Mouse (Mus musculus) spleen, adult 2 months (tissue): ENCODE measurements around the gene Hist1h2an.

Source experiments
- CTCF ChIP-seq: fragments of 200-500 bp; IDR thresholded peaks from 2 replicates; pipeline ENCODE4 v1.5.1; 2011; ENCODE audit warnings: mild to moderate bottlenecking, inconsistent platforms; ENCODE audit not compliant: insufficient read depth, insufficient read length, insufficient replicate concordance; ENCODE audit errors: extremely low read depth
- POLR2A ChIP-seq: fragments of 200-500 bp; IDR thresholded peaks from 2 replicates; pipeline ENCODE4 v1.6.1; 2011; ENCODE audit warnings: low read depth, low read length, inconsistent platforms

GRCm38 (mm10) chr13:21795584-21795983 is 8.6 kb upstream of the Hist1h2an start:
- no peak for TF ChIP-seq POLR2A
- no peak for TF ChIP-seq CTCF
